Mouse (Mus musculus) intestine, embryonic 14.5 days (tissue): ENCODE results near the gene Stambp. TPM values are rescaled to one million over a fixed set of nuclear protein-coding genes. Genes with fewer than 3 reads are reported as not detected.

Experiments
- ATAC-seq: fragments of 200-750 bp; cut with Nextera tagmentation; replicated peaks from 2 replicates; pipeline ENCODE4 v1.8.0; 2017; ENCODE audit warnings: low read depth, moderate number of reproducible peaks, moderate TSS enrichment, moderate library complexity; ENCODE audit not compliant: low FRiP score, low TSS enrichment
- DNase-seq: peaks from one replicate; pipeline ENCODE4 v3.0.0-alpha.2; 2018; ENCODE audit warnings: low spot score
- H3K27ac ChIP-seq: fragments of 300-500 bp; sonication (generic); 2 replicates; pipeline ENCODE4 v1.5.1; 2014; ENCODE audit warnings: low read depth, mild to moderate bottlenecking, control low read depth
- H3K27me3 ChIP-seq: fragments of 300-500 bp; sonication (generic); replicated peaks from 2 replicates; pipeline ENCODE4 v1.6.1; 2014; ENCODE audit warnings: low read length, control low read depth; ENCODE audit not compliant: control insufficient read depth, insufficient read depth
- H3K36me3 ChIP-seq: fragments of 300-500 bp; sonication (generic); 2 replicates; pipeline ENCODE4 v1.6.1; 2014; ENCODE audit warnings: low read length, control low read depth; ENCODE audit not compliant: control insufficient read depth, insufficient read depth
- H3K4me1 ChIP-seq: fragments of 300-500 bp; sonication (generic); replicated peaks from 2 replicates; pipeline ENCODE4 v1.6.1; 2014; ENCODE audit warnings: low read length, control low read depth, mixed read lengths; ENCODE audit not compliant: control insufficient read depth, insufficient read depth
- H3K4me2 ChIP-seq: fragments of 300-500 bp; sonication (generic); 2 replicates; pipeline ENCODE4 v1.6.1; 2014; ENCODE audit warnings: low read length
- H3K4me3 ChIP-seq: fragments of 300-500 bp; sonication (generic); 2 replicates; pipeline ENCODE4 v1.5.1; 2014; ENCODE audit warnings: low read depth, low read length, control low read depth, mixed read lengths
- H3K9ac ChIP-seq: fragments of 300-500 bp; sonication (generic); 2 replicates; pipeline ENCODE4 v1.6.1; 2014; ENCODE audit warnings: mild to moderate bottlenecking, low read length
- H3K9me3 ChIP-seq: fragments of 300-500 bp; sonication (generic); 2 replicates; pipeline ENCODE4 v1.6.1; 2016; ENCODE audit warnings: low read length, control low read depth; ENCODE audit not compliant: control insufficient read depth
- WGBS: fragments of 180-500 bp; shearing (Covaris S2); extraction: QIAGEN DNeasy Blood & Tissue Kit; methylation state at CpG from one replicate; pipeline ENCODE4 v1.1.7; 2014; 5-methylcytosine and 5-hydroxymethylcytosine counted together
- polyA plus RNA-seq: library from polyadenylated mRNA; unstranded; fragments of >200 nt; fragmentation: Nextera tagmentation; extraction: Ambion mirVana; gene quantifications from 2 replicates; pipeline ENCODE4 v1.2.1, GENCODE M21; 2014

Stambp gene
- 23.8 and 26.0 TPM in 2 replicates for polyA plus RNA-seq

DNA sequence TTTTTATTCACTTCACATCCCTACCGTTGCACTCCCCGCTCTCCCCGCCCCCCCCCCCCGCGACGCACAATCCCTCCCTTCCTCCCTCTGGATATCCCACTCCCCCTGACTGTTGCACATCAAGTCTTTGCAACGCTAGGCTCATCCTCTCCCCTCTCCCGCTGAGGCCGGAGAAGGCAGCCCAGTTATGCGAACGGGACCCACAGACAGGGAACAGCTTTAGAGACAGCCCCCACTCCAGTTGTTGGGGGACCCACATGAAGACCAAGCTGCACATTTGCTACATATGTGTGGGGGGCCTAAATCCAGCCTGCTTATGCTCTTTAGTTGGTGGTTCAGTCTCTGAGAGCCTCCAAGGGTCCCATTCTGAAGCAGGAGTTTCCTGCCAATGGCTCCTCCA is at the start of gene Stambp:
TSS of gene Stambp (minus strand) at position 59 of the 400 bp plus-strand sequence.
- peaks cover 9% of the 10 kb centered on the region; the same call in 1 of the 2 replicates for H3K4me1 ChIP-seq
- ATAC-seq (peak; percentile 74), DNase-seq (peak; percentile 72)
- H3K27me3 ChIP-seq: no peaks in the 10 kb centered on the region
- H3K9me3 ChIP-seq: no peaks in the 10 kb centered on the region
- 2% methylated on average over 8 of the region's 11 CpGs for WGBS
- H3K4me2 ChIP-seq: peak within 1 kb of the TSS; percentile 96
- H3K27ac ChIP-seq: peak within 1 kb of the TSS; percentile 47
- H3K9ac ChIP-seq: peak within 1 kb of the TSS; percentile 65
- H3K36me3 ChIP-seq: peaks cover 10% of the 10 kb centered on the region; the same call in 1 of the 2 replicates
- H3K4me3 ChIP-seq: peak within 1 kb of the TSS; percentile 91

DNA sequence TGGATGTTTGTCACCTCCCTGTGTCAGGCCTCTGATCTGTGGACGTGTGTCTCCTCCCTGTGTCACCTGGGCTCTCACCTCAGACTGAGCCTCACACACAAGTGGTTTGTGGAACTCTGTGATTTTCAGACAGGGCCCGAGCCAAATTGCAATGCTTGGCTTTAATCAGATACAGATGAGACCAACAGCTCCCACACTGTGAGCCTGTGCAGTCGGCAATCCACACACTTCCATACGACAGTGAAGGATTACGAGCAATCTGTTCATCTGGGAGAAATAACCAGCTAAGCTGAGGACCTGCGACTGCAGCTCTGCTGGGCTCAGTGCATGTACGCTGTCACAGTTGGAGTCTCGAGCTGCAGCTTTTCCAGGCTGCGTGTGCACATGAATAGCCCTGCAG is 47.4 kb upstream of the Stambp start:
- no peak overlapping the region for H3K4me2 ChIP-seq
- DNase-seq: no peak
- no peak for ATAC-seq
- no peaks in the 10 kb centered on the region for H3K27me3 ChIP-seq
- H3K9ac ChIP-seq: no peak overlapping the region
- no peak overlapping the region for H3K4me3 ChIP-seq
- no peaks in the 10 kb centered on the region for H3K36me3 ChIP-seq
- 54% methylated on average over 9 of the region's 9 CpGs for WGBS
- H3K27ac ChIP-seq: no peak overlapping the region
- H3K4me1 ChIP-seq: no peaks in the 10 kb centered on the region
- no peaks in the 10 kb centered on the region for H3K9me3 ChIP-seq

DNA sequence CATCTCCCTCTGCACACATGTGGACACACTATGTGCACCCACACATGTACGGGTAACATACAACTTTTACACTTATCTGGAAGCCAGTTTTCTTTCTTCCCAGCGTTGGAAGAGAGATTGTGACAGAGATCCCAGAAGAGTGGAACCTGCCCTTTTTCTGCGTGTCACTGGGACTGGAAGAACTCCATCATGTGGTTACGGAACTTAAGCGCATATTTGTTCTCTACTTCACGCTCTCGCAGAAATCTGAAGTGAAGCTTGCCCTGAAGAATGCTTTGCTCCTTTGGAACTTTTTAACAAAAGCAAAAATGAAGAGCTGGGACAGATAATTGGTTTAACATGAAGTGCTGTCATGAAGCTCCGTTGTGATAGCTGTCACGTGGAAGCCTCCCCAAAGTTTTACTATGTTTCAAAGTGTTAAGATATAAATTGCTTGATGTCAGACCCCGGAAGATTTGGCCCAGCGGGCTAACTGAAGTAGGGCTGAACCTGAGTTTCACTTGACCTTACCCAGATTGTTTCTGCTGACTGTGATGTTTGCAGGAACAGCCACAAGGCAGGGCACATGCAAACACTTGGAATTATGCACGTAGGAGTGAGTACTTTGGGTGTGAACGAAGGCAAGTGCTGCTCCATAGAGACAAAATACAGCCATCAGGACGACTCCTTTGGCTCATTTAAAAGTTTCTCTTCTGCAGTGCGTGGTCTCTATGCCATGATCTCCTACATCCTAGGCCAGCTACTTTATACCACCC is 45.2 kb upstream of the Stambp start:
- no peaks in the 10 kb centered on the region for H3K9me3 ChIP-seq
- H3K9ac ChIP-seq: no peak overlapping the region
- no peak for DNase-seq
- H3K4me2 ChIP-seq: no peak overlapping the region
- ATAC-seq: no peak
- no peaks in the 10 kb centered on the region for H3K27me3 ChIP-seq
- H3K4me3 ChIP-seq: no peak overlapping the region
- H3K4me1 ChIP-seq: no peaks in the 10 kb centered on the region
- 84% methylated on average over 15 of the region's 15 CpGs for WGBS
- no peaks in the 10 kb centered on the region for H3K36me3 ChIP-seq
- no peak overlapping the region for H3K27ac ChIP-seq

DNA sequence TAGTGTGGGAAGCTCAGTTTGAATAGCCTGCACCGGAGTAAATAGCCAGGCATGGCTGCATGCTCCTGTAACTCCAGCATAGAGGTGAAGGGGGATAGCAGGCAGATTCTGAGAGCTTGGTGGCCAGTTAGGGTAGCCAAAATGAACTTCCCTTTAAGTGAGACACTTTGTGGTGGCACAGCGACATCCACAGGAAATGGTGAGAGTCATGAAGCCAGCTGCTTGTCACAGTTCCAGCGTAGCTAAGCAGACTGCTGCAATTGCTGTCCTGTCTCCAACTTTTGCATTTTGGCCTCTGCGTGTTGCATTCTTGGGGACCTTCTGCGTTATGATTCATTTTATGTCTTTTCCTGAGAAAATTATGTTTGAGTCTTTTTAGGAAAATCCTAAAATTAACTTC is 44.0 kb upstream of the Stambp start:
- Histone ChIP-seq H3K27me3 (no peaks in the 10 kb centered on the region), H3K4me1 (no peaks in the 10 kb centered on the region), H3K9me3 (no peaks in the 10 kb centered on the region), H3K4me2 (no peak overlapping the region), H3K9ac (no peak overlapping the region), H3K27ac (no peak overlapping the region), H3K36me3 (no peaks in the 10 kb centered on the region), H3K4me3 (no peak overlapping the region)
- 61% methylated on average over 5 of the region's 5 CpGs for WGBS
- no peak for DNase-seq
- no peak for ATAC-seq

DNA sequence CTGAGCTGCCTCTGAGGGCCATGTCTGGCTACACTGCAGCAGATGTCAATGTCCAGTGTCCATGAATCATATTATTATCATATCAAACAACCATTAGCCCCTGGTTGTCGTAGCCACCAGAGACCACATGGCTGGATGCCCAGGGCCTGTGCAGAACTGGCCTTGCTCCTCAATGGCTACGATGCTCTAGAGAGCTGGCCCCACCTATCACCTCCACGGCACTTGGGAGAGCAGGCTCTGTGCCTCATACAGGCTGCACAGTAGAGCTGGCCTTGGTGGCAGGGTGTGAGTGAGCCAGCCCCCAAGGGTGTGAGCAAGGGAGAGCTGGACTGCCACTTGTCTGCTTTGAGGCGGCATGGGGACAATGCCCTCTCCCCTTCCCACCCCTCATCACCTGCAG is 41.9 kb upstream of the Stambp start:
- H3K4me2 ChIP-seq: no peak overlapping the region
- H3K9ac ChIP-seq: no peak overlapping the region
- no peak overlapping the region for H3K4me3 ChIP-seq
- WGBS: 88% methylated on average over 4 of the region's 4 CpGs
- ATAC-seq (no peak), DNase-seq (no peak)
- no peaks in the 10 kb centered on the region for H3K4me1 ChIP-seq
- no peak overlapping the region for H3K27ac ChIP-seq
- no peaks in the 10 kb centered on the region for H3K9me3 ChIP-seq
- no peaks in the 10 kb centered on the region for H3K27me3 ChIP-seq
- H3K36me3 ChIP-seq: no peaks in the 10 kb centered on the region

DNA sequence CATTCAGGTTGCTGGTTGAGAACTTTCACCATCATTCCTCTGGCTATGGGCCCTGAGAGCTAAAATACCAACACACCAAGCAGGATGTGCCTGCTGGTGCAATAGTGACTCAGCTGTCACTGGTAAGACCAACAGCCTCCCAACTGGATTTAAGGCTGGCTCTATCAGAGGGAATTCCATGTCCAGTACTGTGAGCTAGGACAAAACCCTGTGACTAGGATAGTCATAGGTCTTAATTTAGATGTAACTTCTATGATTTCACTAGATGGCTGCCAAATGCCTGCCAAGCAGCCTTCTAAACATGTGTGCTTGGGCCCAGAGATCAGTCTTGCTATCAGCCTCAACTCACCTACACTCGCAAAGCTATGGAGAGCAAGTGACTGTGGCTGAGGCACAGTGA is 40.4 kb upstream of the Stambp start:
- Histone ChIP-seq H3K27ac (no peak overlapping the region), H3K36me3 (no peaks in the 10 kb centered on the region), H3K9ac (no peak overlapping the region), H3K4me1 (no peaks in the 10 kb centered on the region), H3K4me2 (no peak overlapping the region), H3K9me3 (no peaks in the 10 kb centered on the region), H3K27me3 (no peaks in the 10 kb centered on the region), H3K4me3 (no peak overlapping the region)
- no peak for DNase-seq
- ATAC-seq: no peak
- 92% methylated on average over 1 of the region's 1 CpGs for WGBS

DNA sequence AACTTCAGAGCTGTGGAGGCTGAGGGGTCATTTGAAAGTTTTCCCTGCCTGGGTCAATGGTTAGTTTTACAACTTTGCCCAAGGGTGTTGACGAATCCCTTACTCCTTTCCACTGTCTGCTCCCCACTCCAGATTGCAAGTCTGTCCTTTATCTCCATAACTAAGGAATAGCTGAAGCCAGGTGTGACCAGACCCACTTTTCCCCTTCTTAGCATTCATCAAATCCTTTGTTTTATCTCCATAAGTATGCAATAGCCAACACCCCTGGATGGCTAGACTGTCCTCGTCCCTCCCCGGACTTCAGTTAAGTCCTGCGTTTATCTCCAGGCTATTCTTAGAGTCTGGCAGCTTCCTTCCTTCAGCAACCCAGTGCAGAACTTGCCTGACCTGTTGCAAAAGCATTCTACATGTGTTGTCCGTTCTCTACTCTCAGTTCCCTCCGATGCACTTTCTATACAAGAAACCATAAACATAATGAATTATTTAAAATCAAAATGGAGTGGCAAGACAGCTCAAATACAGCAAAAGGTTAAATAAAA is 27.2 kb upstream of the Stambp start:
- H3K4me2 ChIP-seq: no peak overlapping the region
- H3K4me3 ChIP-seq: no peak overlapping the region
- DNase-seq: no peak
- no peaks in the 10 kb centered on the region for H3K9me3 ChIP-seq
- no peak for ATAC-seq
- H3K9ac ChIP-seq: no peak overlapping the region
- H3K36me3 ChIP-seq: no peaks in the 10 kb centered on the region
- 0 out of 2 replicates have a peak, but pooled peaks cover 5% of the 10 kb centered on the region for H3K4me1 ChIP-seq
- WGBS: 62% methylated on average over 6 of the region's 6 CpGs
- H3K27me3 ChIP-seq: no peaks in the 10 kb centered on the region
- no peak overlapping the region for H3K27ac ChIP-seq

DNA sequence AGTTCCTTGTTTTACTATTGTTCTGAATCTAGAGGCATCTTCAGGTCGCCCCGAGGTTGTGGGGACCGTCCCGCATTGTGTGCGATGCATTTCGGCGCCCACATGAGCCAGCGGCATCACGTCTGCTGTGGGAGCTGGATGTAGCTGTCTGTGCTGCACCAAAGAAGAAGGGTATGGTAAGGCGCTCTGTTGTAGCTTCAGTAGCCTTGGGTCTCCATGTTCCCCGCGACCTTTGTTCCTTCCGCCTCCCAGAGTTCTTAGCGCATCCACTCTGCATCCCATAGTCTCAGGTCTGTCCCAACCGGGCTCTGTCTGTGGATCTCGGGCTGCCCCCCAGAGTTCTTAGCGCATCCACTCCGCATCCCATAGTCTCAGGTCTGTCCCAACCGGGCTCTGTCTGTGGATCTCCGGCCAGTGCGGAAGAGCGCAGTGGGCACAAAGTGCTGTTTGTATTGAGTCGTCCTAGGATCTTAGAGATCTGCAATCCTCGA is 26.6 kb upstream of the Stambp start:
- ATAC-seq: no peak
- peak; percentile 55 for DNase-seq
- peak overlapping the region; percentile 53 for H3K4me2 ChIP-seq
- 49% methylated on average over 24 of the region's 24 CpGs for WGBS
- H3K9me3 ChIP-seq: no peaks in the 10 kb centered on the region
- H3K36me3 ChIP-seq: no peaks in the 10 kb centered on the region
- no peak overlapping the region for H3K27ac ChIP-seq
- H3K9ac ChIP-seq: no peak overlapping the region; the same call in 1 of the 2 replicates
- H3K27me3 ChIP-seq: no peaks in the 10 kb centered on the region
- peak overlapping the region; percentile 18; the same call in 1 of the 2 replicates for H3K4me3 ChIP-seq
- 0 out of 2 replicates have a peak, but pooled peaks cover 5% of the 10 kb centered on the region for H3K4me1 ChIP-seq
